Mouse (Mus musculus) left cerebral cortex, adult 8-10 months (tissue): Measurements from ENCODE around the gene Gm21988. TPM values are rescaled to one million over a fixed set of nuclear protein-coding genes. Genes with fewer than 3 reads are reported as not detected.

Source experiments
- DNase-seq, 2 experiments: peaks; one replicate each; pipeline ENCODE4 v3.0.0; 2022; ENCODE audit warnings: low spot score in 2 of 2
- total RNA-seq, 4 experiments: library from RNA; stranded (reverse); gene quantifications; 2 replicates each; pipeline ENCODE4 v1.2.4; 2022

Gene Gm21988
- 1 to 10 TPM; 3.2 to 5.1 (median 3.8) TPM for total RNA-seq

- peak; percentile 81 to 86 for DNase-seq
Observed at GRCm38 (mm10) chr11:70239541-70240279, at the start of gene Gm21988, which contains the start of gene Rnasek. Gene Gm21988 (minus strand): TSS chr11:70239830. Gene Rnasek (minus strand): TSS chr11:70239842.

DNA sequence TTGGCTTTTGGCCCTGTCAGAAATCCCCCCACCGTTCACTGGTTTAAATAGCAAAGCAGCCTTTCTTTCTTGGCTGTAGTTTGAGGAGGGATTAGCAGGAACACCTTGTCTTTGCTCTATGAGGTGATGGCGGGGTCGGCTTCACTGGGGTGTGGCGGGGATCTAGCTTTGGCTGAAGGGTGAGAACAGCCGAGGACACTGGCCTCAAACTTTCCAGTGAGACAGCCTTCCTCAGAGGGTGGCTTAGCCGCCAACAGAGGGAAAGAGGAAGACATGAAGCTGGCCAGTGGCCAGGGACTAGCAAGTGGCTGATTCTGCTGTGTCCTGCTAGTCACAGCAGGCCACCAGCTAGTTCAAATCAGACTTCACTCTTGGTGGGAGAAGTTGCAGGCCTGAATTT lies 49.6 kb upstream of the Gm21988 start:
- no peak for DNase-seq

GRCm38 (mm10) chr11:70288102-70288501 lies 48.5 kb upstream of the Gm21988 start:
- DNase-seq = no peak

- DNase-seq = no peak
Observed at GRCm38 (mm10) chr11:70285686-70286085, 46.1 kb upstream of the Gm21988 start.

- DNase-seq = no peak
Observed at GRCm38 (mm10) chr11:70284757-70285156, 45.1 kb upstream of the Gm21988 start.

GRCm38 (mm10) chr11:70283666-70284065 lies 44.0 kb upstream of the Gm21988 start:
- no peak for DNase-seq

- DNase-seq = no peak
Observed at GRCm38 (mm10) chr11:70280441-70280840, 40.8 kb upstream of the Gm21988 start.

DNA sequence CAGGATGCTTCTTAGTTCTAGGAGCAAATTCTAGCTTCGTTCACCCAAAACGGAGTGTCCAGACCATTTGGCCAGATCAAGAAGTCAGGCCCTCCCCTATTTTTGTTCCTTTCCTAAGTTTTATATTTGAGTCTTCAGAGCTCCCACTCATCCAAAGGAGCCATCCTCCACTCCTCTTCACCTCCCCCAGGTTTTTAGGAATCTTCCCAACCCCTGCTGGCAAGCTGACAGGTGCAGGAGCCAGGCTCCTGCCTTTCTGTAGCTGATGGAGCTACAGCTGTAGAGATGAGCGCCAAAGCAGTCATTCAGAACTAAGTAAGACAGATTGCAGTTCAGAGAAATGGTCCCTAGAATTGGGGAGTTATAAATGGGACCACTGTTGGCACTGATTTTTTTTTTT lies 39.3 kb upstream of the Gm21988 start:
- DNase-seq = no peak

- DNase-seq = no peak
Observed at GRCm38 (mm10) chr11:70271641-70272040, 32.0 kb upstream of the Gm21988 start.

- DNase-seq = no peak
Observed at GRCm38 (mm10) chr11:70266405-70266804, 26.8 kb upstream of the Gm21988 start.

GRCm38 (mm10) chr11:70265819-70266218 lies 26.2 kb upstream of the Gm21988 start:
- no peak for DNase-seq

- DNase-seq = no peak
Observed at GRCm38 (mm10) chr11:70265252-70265651, 25.6 kb upstream of the Gm21988 start.

- DNase-seq = no peak
Observed at GRCm38 (mm10) chr11:70259035-70259434, 19.4 kb upstream of the Gm21988 start.

DNA sequence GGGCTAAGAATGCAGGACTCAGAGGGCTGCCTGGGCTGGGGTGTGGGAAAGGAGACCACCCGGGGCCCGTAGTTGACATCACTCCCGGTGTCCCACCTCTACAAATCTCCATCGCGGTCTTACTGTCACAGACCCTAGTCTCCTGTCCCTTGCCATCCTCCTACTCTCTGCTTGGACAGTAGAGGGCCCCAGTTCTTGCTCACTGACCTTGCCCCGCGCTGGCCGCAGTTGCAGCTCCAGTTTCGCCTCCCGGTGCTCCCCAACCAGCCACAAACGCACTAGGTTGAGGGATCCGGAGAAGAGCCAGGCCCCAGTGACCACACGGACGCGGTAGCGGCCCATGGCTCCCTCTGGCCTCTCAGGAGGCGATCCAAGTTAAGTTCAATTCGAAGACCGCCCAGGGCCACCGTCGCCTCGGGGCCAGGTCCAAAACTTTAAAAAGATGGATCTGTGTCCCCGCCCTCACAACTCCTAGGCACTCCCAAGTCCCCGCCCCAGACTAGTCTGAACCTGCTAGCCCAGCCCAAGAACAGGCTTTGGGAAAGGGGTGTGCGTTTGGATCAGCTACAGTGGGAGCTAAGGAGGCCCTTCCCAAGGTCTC lies 15.4 kb upstream of the Gm21988 start, which contains the start of gene Alox12:
Gene Alox12, minus strand, starts transcription at position 423 of the 601 bp plus-strand sequence.
- DNase-seq = no peak

- DNase-seq = no peak
Observed at GRCm38 (mm10) chr11:70254337-70254736, 14.7 kb upstream of the Gm21988 start.

- no peak for DNase-seq
Observed at GRCm38 (mm10) chr11:70251853-70252252, 12.2 kb upstream of the Gm21988 start.

DNA sequence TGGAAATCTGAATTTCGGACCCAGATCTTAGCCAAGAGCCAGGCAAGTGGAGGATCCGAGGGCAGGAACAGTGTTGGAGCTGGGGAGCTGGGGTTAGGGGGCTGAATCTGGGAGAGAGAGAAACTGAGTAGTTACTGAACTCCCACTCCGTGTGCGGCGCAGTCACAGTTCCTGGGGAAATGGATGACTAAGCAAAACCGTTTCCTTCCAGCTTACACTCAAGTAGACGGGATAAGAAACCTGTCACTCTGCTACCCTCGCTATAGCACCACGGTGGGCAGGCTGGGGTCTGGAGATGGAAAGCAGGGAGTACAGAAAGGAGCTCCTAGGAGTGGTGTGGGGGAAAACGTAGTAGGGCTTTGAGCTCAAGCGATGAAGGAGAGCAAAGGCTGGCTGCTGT lies 10.5 kb upstream of the Gm21988 start:
- DNase-seq = no peak

DNA sequence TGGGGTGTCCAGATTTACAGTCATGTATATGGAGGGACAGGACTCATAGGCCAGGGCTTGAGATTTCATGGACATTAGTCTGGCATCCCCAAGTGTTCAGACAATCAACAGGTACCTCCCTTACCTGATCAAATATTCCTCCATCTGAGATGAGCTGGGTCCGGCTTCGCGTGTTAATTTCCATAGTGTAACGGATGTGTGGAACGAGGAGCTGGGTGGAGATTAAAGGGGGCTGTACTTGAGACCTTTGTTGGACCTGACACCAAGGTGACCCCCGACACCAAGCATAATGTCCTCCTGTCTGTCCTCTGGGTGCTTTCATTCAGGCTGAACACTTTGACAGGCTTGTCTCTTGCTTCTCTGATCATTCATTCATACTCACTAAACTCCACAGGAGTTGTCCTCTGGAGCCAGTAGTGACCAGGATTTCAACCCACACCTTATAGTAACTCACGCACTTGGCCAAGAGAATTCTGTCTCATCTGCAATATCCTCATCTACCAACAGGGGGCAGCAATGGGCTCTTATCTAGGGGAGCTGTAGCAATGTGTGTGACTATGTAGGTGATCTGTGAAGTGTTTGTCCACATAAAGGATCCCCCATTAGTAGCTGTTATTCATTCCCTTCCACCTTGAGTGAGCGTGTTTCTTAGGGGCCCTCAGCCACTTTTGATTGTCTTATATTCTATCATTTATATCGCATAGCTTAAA lies 7.7 kb upstream of the Gm21988 start:
- DNase-seq = no peak

DNA sequence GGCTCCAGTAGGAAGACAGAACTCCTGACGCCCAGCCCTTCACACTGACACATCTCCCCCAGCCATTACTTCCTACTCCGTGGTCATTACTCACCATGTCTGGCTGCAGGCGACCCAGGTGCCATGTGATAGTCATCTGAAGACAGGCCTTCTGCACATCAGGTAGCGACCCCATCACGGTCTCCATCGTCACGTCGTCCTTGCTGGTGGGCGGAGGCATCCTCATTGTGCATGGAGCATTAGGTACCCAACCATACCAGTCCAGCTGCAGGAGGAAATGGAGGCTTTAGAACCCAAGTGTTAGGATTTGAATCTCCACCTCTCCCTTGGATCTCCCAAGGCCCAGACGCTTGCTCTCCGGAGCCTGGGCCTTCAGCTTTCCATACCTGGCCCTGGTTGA lies 3.0 kb upstream of the Gm21988 start:
- DNase-seq = no peak

- no peak for DNase-seq
Observed at GRCm38 (mm10) chr11:70238591-70239440, 814 bp downstream of the Gm21988 start.

DNA sequence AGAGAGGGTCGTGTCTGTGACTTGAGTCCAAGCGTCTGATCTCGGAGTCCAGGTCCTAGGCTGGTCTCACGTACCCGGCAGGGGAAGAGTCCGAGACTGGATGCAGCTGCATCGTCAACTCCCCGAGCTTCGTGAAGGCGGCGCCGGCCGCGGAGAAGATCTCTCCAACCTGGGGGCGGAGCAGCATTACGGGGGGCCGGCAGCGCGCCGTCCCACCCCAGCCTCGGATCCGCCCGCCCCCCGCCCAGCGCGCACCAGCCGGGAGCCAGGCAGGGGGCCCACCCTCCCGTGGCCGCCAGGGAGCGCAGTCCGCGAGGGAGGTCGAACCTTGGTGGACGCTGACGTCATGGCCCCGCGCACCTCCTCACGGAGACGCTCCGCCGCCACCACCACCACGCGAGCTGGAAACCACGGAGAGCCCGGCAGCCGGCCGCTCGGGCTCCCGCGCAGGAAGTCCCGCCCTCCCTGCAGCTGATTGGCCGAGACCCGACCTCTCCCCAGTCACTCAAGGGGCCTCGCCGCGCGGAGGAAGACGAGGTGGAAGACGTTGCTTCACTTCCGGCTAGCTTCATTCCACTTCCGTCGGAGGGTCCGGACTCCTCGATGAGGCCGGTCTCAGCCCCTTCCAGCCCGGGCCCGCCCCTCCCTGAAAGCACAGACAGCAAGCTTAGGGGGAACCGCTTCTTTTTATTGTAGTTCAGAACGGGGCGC lies 2.0 kb downstream of the Gm21988 start, which contains the start of gene 0610010K14Rik:
Gene 0610010K14Rik, minus strand, starts transcription at position 458 of the 711 bp plus-strand sequence.
- peak; percentile 96 for DNase-seq
